Mouse (Mus musculus) myocyte (in vitro differentiated cells): ENCODE data around the gene Sat2. TPM values are rescaled to one million over a fixed set of nuclear protein-coding genes. Genes with fewer than 3 reads are reported as not detected.
A peak's percentile ranks its signal among the peaks of the same experiment; 100 is the strongest.

Source experiments
- H3K27me3 ChIP-seq: one replicate; pipeline ENCODE4 v1.6.1; 2011; ENCODE audit not compliant: control insufficient read depth, insufficient read depth, insufficient read length
- H3K36me3 ChIP-seq: one replicate; pipeline ENCODE4 v1.6.1; 2011; ENCODE audit not compliant: control insufficient read depth, insufficient read depth
- H3K4me2 ChIP-seq: one replicate; pipeline ENCODE4 v1.6.1; 2011; ENCODE audit warnings: low read depth, control low read depth
- H3K4me3 ChIP-seq: one replicate; pipeline ENCODE4 v1.5.1; 2011; ENCODE audit warnings: mild to moderate bottlenecking, control low read depth, moderate library complexity
- H3K79me2 ChIP-seq: one replicate; pipeline ENCODE4 v1.6.1; 2011; ENCODE audit not compliant: control insufficient read depth, insufficient read depth
- H3ac ChIP-seq: one replicate; pipeline ENCODE4 v1.6.1; 2011; ENCODE audit not compliant: control insufficient read depth, insufficient read length
- CEBPB ChIP-seq: IDR thresholded peaks from 2 replicates; pipeline ENCODE4 v1.6.1; 2011; ENCODE audit warnings: mild to moderate bottlenecking, moderate library complexity; ENCODE audit not compliant: poor library complexity, insufficient read depth, severe bottlenecking
- E2F4 ChIP-seq: IDR thresholded peaks from one replicate; pipeline ENCODE4 v1.6.1; 2011; ENCODE audit warnings: mild to moderate bottlenecking, control low read depth, moderate library complexity; ENCODE audit not compliant: insufficient read depth
- MAX ChIP-seq: IDR thresholded peaks from one replicate; pipeline ENCODE4 v1.6.1; 2011; ENCODE audit warnings: low read depth, mild to moderate bottlenecking, control low read depth
- MYOD1 ChIP-seq, 3 experiments: IDR thresholded peaks; one replicate each; pipeline ENCODE4 v1.6.1; 2011; ENCODE audit warnings: control low read depth in 2 of 3, low read depth in 2 of 3, mild to moderate bottlenecking in 2 of 3, moderate library complexity in 1 of 3; ENCODE audit not compliant: insufficient read length in 2 of 3, control insufficient read depth in 1 of 3
- MYOG ChIP-seq, 3 experiments: IDR thresholded peaks; one replicate each; pipeline ENCODE4 v1.6.1; 2011; ENCODE audit warnings: control low read depth in 2 of 3, low read depth in 2 of 3, mild to moderate bottlenecking in 2 of 3; ENCODE audit not compliant: insufficient read length in 2 of 3, control insufficient read depth in 1 of 3, insufficient read depth in 1 of 3
- POLR2A ChIP-seq: IDR thresholded peaks from one replicate; pipeline ENCODE4 v1.6.1; 2011; ENCODE audit warnings: low read depth, mild to moderate bottlenecking, control low read depth, moderate library complexity; ENCODE audit not compliant: insufficient read length
- POLR2AphosphoS2 ChIP-seq: IDR thresholded peaks from one replicate; pipeline ENCODE4 v1.6.1; 2011; ENCODE audit warnings: low read depth, control low read depth; ENCODE audit not compliant: insufficient read length
- REST ChIP-seq: IDR thresholded peaks from one replicate; pipeline ENCODE4 v1.6.1; 2011; ENCODE audit warnings: mild to moderate bottlenecking, control low read depth, moderate library complexity; ENCODE audit not compliant: insufficient read depth, insufficient read length
- SRF ChIP-seq: IDR thresholded peaks from one replicate; pipeline ENCODE4 v1.6.1; 2011; ENCODE audit warnings: low read depth; ENCODE audit not compliant: control insufficient read depth, insufficient read length
- TCF12 ChIP-seq: IDR thresholded peaks from one replicate; pipeline ENCODE4 v1.6.1; 2011; ENCODE audit warnings: mild to moderate bottlenecking, control low read depth; ENCODE audit not compliant: poor library complexity, insufficient read depth, severe bottlenecking
- TCF3 ChIP-seq: IDR thresholded peaks from one replicate; pipeline ENCODE4 v1.6.1; 2011; ENCODE audit warnings: low read depth, control low read depth; ENCODE audit not compliant: insufficient read length
- USF1 ChIP-seq: IDR thresholded peaks from one replicate; pipeline ENCODE4 v1.6.1; 2011; ENCODE audit warnings: low read depth, mild to moderate bottlenecking, control low read depth, moderate library complexity
- polyA plus RNA-seq: library from polyadenylated mRNA; unstranded; fragments of >200 nt; fragmentation: generic; extraction: Trizol; gene quantifications from one replicate; pipeline ENCODE4 v1.2.1, GENCODE M21; 2012; ENCODE audit warnings: missing spikeins

Sat2 gene
- polyA plus RNA-seq, 1 experiment = 3.6 TPM

GRCm38 (mm10) chr11:69590622-69591021, 31.2 kb upstream of the Sat2 start:
- H3ac ChIP-seq = no peak overlapping the region
- H3K4me3 ChIP-seq = no peak overlapping the region
- peaks cover 9% of the 10 kb centered on the region for H3K79me2 ChIP-seq
- peaks cover 13% of the 10 kb centered on the region for H3K36me3 ChIP-seq
- no peak overlapping the region for H3K4me2 ChIP-seq
- H3K27me3 ChIP-seq = no peaks in the 10 kb centered on the region
- TF ChIP-seq MYOD1 (IDR thresholded peaks at IDR 0.05; ENCODE audit: control insufficient read depth in 1 of 3, insufficient read length in 2 of 3, low read depth in 2 of 3) (no peak), REST (no peak), MYOG (IDR thresholded peaks at IDR 0.05; ENCODE audit: control insufficient read depth in 1 of 3, insufficient read depth in 1 of 3, insufficient read length in 2 of 3, low read depth in 2 of 3) (no peak), TCF3 (no peak)

DNA sequence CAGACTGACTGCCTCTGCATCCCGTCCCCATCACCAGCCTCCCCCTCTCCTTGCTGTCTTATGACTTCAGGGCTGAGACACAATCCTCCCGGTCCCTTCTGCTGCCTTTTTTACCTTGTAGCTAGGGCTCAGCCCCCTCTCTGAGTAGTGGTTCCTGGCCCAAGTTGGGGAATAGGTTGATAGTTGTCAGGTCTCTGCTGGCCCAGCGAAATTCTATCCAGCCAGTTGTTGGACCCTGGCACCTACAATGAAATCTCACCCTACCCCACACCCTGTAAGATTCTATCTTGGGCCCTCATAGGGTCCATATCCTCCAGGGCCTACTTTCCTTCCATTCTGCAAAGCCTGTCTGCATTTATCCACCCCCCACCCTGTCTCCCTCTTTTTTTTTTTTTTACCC, 30.4 kb upstream of the Sat2 start:
- H3K4me3 ChIP-seq = no peak overlapping the region
- H3K79me2 ChIP-seq = peaks cover under 1% of the 10 kb centered on the region
- H3K4me2 ChIP-seq = peak overlapping the region; percentile 24
- no peak overlapping the region for H3ac ChIP-seq
- TF ChIP-seq CEBPB (no peak), SRF (no peak), POLR2A (no peak), USF1 (no peak)
- peaks cover 13% of the 10 kb centered on the region for H3K36me3 ChIP-seq
- H3K27me3 ChIP-seq = no peaks in the 10 kb centered on the region

- Histone ChIP-seq H3K36me3 (peaks cover 13% of the 10 kb centered on the region), H3K79me2 (no peaks in the 10 kb centered on the region), H3K27me3 (no peaks in the 10 kb centered on the region), H3K4me3 (no peak overlapping the region), H3ac (no peak overlapping the region), H3K4me2 (peak overlapping the region; percentile 24)
- TF ChIP-seq REST (no peak), MYOD1 (IDR thresholded peaks at IDR 0.05; ENCODE audit: control insufficient read depth in 1 of 3, insufficient read length in 2 of 3, low read depth in 2 of 3) (peak in 1 of 3 experiments; percentile 16)
Measured at GRCm38 (mm10) chr11:69591899-69592637, 29.8 kb upstream of the Sat2 start.

GRCm38 (mm10) chr11:69592799-69593198, 29.0 kb upstream of the Sat2 start:
- no peak overlapping the region for H3ac ChIP-seq
- no peaks in the 10 kb centered on the region for H3K27me3 ChIP-seq
- no peak overlapping the region for H3K4me2 ChIP-seq
- H3K36me3 ChIP-seq = peaks cover 13% of the 10 kb centered on the region
- H3K79me2 ChIP-seq = no peaks in the 10 kb centered on the region
- TF ChIP-seq TCF12 (no peak), E2F4 (no peak), POLR2A (no peak), POLR2AphosphoS2 (no peak), CEBPB (no peak), MAX (no peak), TCF3 (no peak), MYOD1 (IDR thresholded peaks at IDR 0.05; ENCODE audit: control insufficient read depth in 1 of 3, insufficient read length in 2 of 3, low read depth in 2 of 3) (no peak)
- no peak overlapping the region for H3K4me3 ChIP-seq

GRCm38 (mm10) chr11:69594853-69595252, 27.0 kb upstream of the Sat2 start:
- H3K36me3 ChIP-seq = peaks cover 4% of the 10 kb centered on the region
- no peak overlapping the region for H3ac ChIP-seq
- TF ChIP-seq SRF = no peak
- TF ChIP-seq TCF12 = no peak
- no peak for TF ChIP-seq USF1
- peak; percentile 67 for TF ChIP-seq POLR2AphosphoS2
- no peaks in the 10 kb centered on the region for H3K27me3 ChIP-seq
- no peaks in the 10 kb centered on the region for H3K79me2 ChIP-seq
- no peak overlapping the region for H3K4me3 ChIP-seq
- H3K4me2 ChIP-seq = no peak overlapping the region

- peak overlapping the region; percentile 48 for H3K4me2 ChIP-seq
- no peaks in the 10 kb centered on the region for H3K36me3 ChIP-seq
- H3K79me2 ChIP-seq = no peaks in the 10 kb centered on the region
- no peak overlapping the region for H3ac ChIP-seq
- H3K27me3 ChIP-seq = peaks cover 12% of the 10 kb centered on the region
- no peak overlapping the region for H3K4me3 ChIP-seq
- no peak for TF ChIP-seq USF1
- TF ChIP-seq TCF12 = no peak
- TF ChIP-seq REST = no peak
- no peak for TF ChIP-seq SRF
- no peak for TF ChIP-seq MYOG (IDR thresholded peaks at IDR 0.05; ENCODE audit: control insufficient read depth in 1 of 3, insufficient read depth in 1 of 3, insufficient read length in 2 of 3, low read depth in 2 of 3)
- no peak for TF ChIP-seq CEBPB
- no peak for TF ChIP-seq MAX
Measured at GRCm38 (mm10) chr11:69599436-69599835, 22.4 kb upstream of the Sat2 start.
